Comparison of ENCODE assay signal across 9 mouse cellular contexts in genomic region chr17:71872976-71873375, GRCm38 (mm10).
A peak's percentile ranks its signal among the peaks of the same experiment; 100 is the strongest.
DNase-seq lines count a peak whose midpoint lies in the region; ATAC-seq and TF ChIP-seq lines count a peak whose summit lies in the region.
"Had no signal": no experiment of that assay in that cellular context is flagged by ENCODE, and none has a peak within 500 bp of the region (broad histone marks: within the 10 kb centered on the region; RNA-seq: fewer than 3 reads in every experiment).

No protein-coding gene starts in this region.

- TF ChIP-seq CTCF in brain, embryonic 14.5 days (IDR thresholded peaks at IDR 0.05; ENCODE audit: borderline replicate concordance, extremely low read depth, insufficient read depth, insufficient read length): peak; percentile 57; the same call in 1 of the 2 replicates
- TF ChIP-seq CTCF in liver, postnatal 0 days (IDR thresholded peaks at IDR 0.05; ENCODE audit: low read depth): peak; percentile 75

- no peak overlapping the region for H3K4me2 ChIP-seq in liver, postnatal 0 days (ENCODE audit: low read depth, low read length)

- H3K4me3 ChIP-seq in liver, postnatal 0 days (ENCODE audit: low read depth, low read length): no peak overlapping the region
- H3K4me3 ChIP-seq: megakaryocyte, embryonic 14.5 days had no signal

- DNase-seq in adrenal gland, adult (ENCODE audit: inconsistent age in 2 of 2, low spot score in 1 of 2): peak; percentile 9 to 54
- no peak for DNase-seq in adrenal gland, adult 8-10 months
- peak; percentile 14 to 20 for DNase-seq in left cerebral cortex, postnatal 14 days (ENCODE audit: low spot score in 2 of 2)
- no peak for DNase-seq in left cerebral cortex, adult 18-20 months (ENCODE audit: low spot score in 2 of 2)
- DNase-seq in brain, embryonic 14.5 days (ENCODE audit: low read depth): peak; percentile 7
- DNase-seq in liver, postnatal 0 days: peak; percentile 52
- DNase-seq in thymus, postnatal 10 days (ENCODE audit: low spot score in 2 of 2): peak; percentile 15 to 58
- no peak for DNase-seq in gastrocnemius, postnatal 25 days

- no peak overlapping the region for H3K27ac ChIP-seq in liver, postnatal 0 days (ENCODE audit: low read depth)

- no peaks in the 10 kb centered on the region for H3K9me3 ChIP-seq in liver, postnatal 0 days (ENCODE audit: low read length)

- WGBS in liver, postnatal 0 days (ENCODE audit: insufficient replicate concordance): 56% methylated on average over 5 of the region's 5 CpGs

- no peak for TF ChIP-seq POLR2A in brain, embryonic 14.5 days (IDR thresholded peaks at IDR 0.05; ENCODE audit: borderline replicate concordance, extremely low read depth, insufficient read depth, insufficient read length, poor library complexity, severe bottlenecking)

- H3K36me3 ChIP-seq in liver, postnatal 0 days (replicated peaks; ENCODE audit: insufficient read depth, low read length): no peaks in the 10 kb centered on the region

- H3K27me3 ChIP-seq in liver, postnatal 0 days (ENCODE audit: insufficient read depth, low read length): peaks cover 18% of the 10 kb centered on the region

- intact Hi-C loops in left cerebral cortex, postnatal 14 days (cut with DNase I): no loop called here

- no peak for TF ChIP-seq EP300 in liver, postnatal 0 days (IDR thresholded peaks at IDR 0.05; ENCODE audit: low read depth)

- no peak overlapping the region for H3K9ac ChIP-seq in liver, postnatal 0 days (replicated peaks)

- ATAC-seq in liver, postnatal 0 days: no peak

- H3K4me1 ChIP-seq in liver, postnatal 0 days (ENCODE audit: insufficient read depth): peaks cover 5% of the 10 kb centered on the region
- H3K4me1 ChIP-seq: megakaryocyte, embryonic 14.5 days had no signal

Comparison
In these comparisons a context has a peak if more than half of its experiments do, and no peak if none do; other contexts are left out.
1. DNase-seq: peak in adrenal gland, adult (2 of 2), left cerebral cortex, postnatal 14 days (2 of 2), brain, embryonic 14.5 days (single experiment), liver, postnatal 0 days (single experiment) and thymus, postnatal 10 days (2 of 2); none in adrenal gland, adult 8-10 months (single experiment), left cerebral cortex, adult 18-20 months (0 of 2) and gastrocnemius, postnatal 25 days (single experiment).